ENCODE assay signal across 25 mouse cellular contexts in the genomic region with DNA sequence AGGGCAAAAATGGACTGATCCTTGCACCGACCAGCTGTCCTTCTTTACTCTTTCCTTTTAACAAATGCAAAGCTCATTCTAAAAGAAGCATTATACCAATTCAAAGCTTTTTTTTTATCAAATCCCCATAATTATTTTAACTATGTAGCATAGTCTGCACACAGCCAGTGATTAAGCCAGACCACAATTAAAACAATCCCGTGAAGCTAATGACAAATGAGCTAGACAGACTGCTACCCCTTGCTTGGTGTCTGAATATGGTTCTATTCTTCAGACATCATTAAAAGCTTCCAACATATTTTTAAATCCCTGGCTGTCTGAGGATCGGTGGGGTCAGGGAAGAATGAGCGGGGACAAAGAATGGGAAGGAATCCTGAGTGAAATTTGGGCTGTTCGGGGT.
"Had no signal": no experiment of that assay in that cellular context is flagged by ENCODE, and none has a peak within 500 bp of the region (broad histone marks: within the 10 kb centered on the region; RNA-seq: fewer than 3 reads in every experiment).

No protein-coding gene starts in this region.

- DNase-seq: gastrocnemius, postnatal 14 days; gastrocnemius, postnatal 36 days; heart, adult 18-20 months; heart, postnatal 10 days; heart, postnatal 36 days; kidney, adult 11 months; kidney, adult 2 months; kidney, adult 9 months; kidney, postnatal 14 days; kidney, postnatal 36 days; layer of hippocampus, adult 9-11 months; layer of hippocampus, postnatal 36 days; left cerebral cortex, postnatal 4 days had no signal

- H3K27me3 ChIP-seq: heart, embryonic 12.5 days; hindbrain, embryonic 13.5 days; hindbrain, embryonic 15.5 days; kidney, embryonic 15.5 days; limb, embryonic 13.5 days; limb, embryonic 15.5 days; liver, embryonic 12.5 days had no signal

- H3K36me3 ChIP-seq: heart, embryonic 10.5 days; heart, embryonic 12.5 days; hindbrain, embryonic 13.5 days; hindbrain, embryonic 15.5 days; kidney, embryonic 15.5 days; limb, embryonic 13.5 days; limb, embryonic 15.5 days; liver, embryonic 12.5 days had no signal

- H3K4me2 ChIP-seq: heart, embryonic 12.5 days; hindbrain, embryonic 13.5 days; hindbrain, embryonic 15.5 days; kidney, embryonic 15.5 days; limb, embryonic 13.5 days; limb, embryonic 15.5 days; liver, embryonic 12.5 days had no signal

- H3K4me1 ChIP-seq: heart, embryonic 10.5 days; heart, embryonic 12.5 days; hindbrain, embryonic 13.5 days; hindbrain, embryonic 15.5 days; kidney, embryonic 15.5 days; limb, embryonic 13.5 days; limb, embryonic 15.5 days; liver, embryonic 12.5 days had no signal

- ATAC-seq: hindbrain, postnatal 0 days; intestine, embryonic 16.5 days; liver, embryonic 12.5 days had no signal

- H3K27ac ChIP-seq: heart, embryonic 10.5 days; hindbrain, embryonic 13.5 days; hindbrain, embryonic 15.5 days; hindbrain, postnatal 0 days; kidney, embryonic 15.5 days; kidney, postnatal 0 days; limb, embryonic 13.5 days; limb, embryonic 15.5 days; liver, embryonic 12.5 days; liver, embryonic 14.5 days had no signal

- H3K9ac ChIP-seq: heart, embryonic 12.5 days; hindbrain, embryonic 13.5 days; hindbrain, embryonic 15.5 days; kidney, embryonic 15.5 days; limb, embryonic 13.5 days; limb, embryonic 15.5 days; liver, embryonic 12.5 days; liver, embryonic 14.5 days had no signal

- H3K9me3 ChIP-seq: heart, embryonic 10.5 days; heart, embryonic 12.5 days; hindbrain, embryonic 13.5 days; hindbrain, embryonic 15.5 days; kidney, embryonic 15.5 days; limb, embryonic 13.5 days; limb, embryonic 15.5 days; liver, embryonic 12.5 days had no signal

- H3K4me3 ChIP-seq: heart, embryonic 10.5 days; heart, embryonic 12.5 days; hindbrain, embryonic 13.5 days; hindbrain, embryonic 15.5 days; kidney, embryonic 15.5 days; limb, embryonic 13.5 days; limb, embryonic 15.5 days; liver, embryonic 12.5 days had no signal
